Mouse (Mus musculus) cerebellum, adult 2 months (tissue): ENCODE measurements around the gene Mapkbp1. TPM values are rescaled to one million over a fixed set of nuclear protein-coding genes. Genes with fewer than 3 reads are reported as not detected.

ENCODE experiments used
- DNase-seq, 2 experiments: peaks; one replicate each; pipeline ENCODE4 v3.0.0; 2021
- H3K27ac ChIP-seq: fragments of 200-500 bp; 2 replicates; pipeline ENCODE4 v1.5.1; 2012; ENCODE audit warnings: low read length, control low read depth, inconsistent platforms; ENCODE audit not compliant: insufficient read depth
- H3K27me3 ChIP-seq: fragments of 200-500 bp; 2 replicates; pipeline ENCODE4 v1.6.1; 2012; ENCODE audit warnings: inconsistent platforms, mild to moderate bottlenecking, low read length, moderate library complexity; ENCODE audit not compliant: control insufficient read depth, insufficient read depth
- H3K4me1 ChIP-seq: fragments of 200-500 bp; 2 replicates; pipeline ENCODE4 v1.6.1; 2011; ENCODE audit warnings: low read length; ENCODE audit not compliant: control insufficient read depth, insufficient read depth
- H3K4me3 ChIP-seq: fragments of 200-500 bp; replicated peaks from 2 replicates; pipeline ENCODE3; 2011; ENCODE audit warnings: mild to moderate bottlenecking, low read depth, low read length, control low read depth; ENCODE audit not compliant: insufficient read depth
- CTCF ChIP-seq: fragments of 200-500 bp; IDR thresholded peaks from 2 replicates; pipeline ENCODE4 v1.5.1; 2011; ENCODE audit warnings: low read depth, mild to moderate bottlenecking, control low read depth, low read length, moderate library complexity, borderline replicate concordance; ENCODE audit not compliant: insufficient read depth
- POLR2A ChIP-seq: fragments of 200-500 bp; IDR thresholded peaks from 2 replicates; pipeline ENCODE4 v1.6.1; 2011; ENCODE audit warnings: low read length, control low read depth, borderline replicate concordance; ENCODE audit not compliant: insufficient read depth
- WGBS: fragments of 180-500 bp; shearing (Covaris S2); methylation state at CpG from one replicate; pipeline ENCODE4 v1.1.7; 2018; 5-methylcytosine and 5-hydroxymethylcytosine counted together
- polyA plus RNA-seq: library from polyadenylated mRNA; depleted of rRNA; stranded (reverse); fragments of >200 nt; gene quantifications from 2 replicates; pipeline ENCODE4 v1.2.3, GENCODE M21; 2012

The Mapkbp1 gene
- polyA plus RNA-seq, 1 experiment: 37.6 TPM

DNA sequence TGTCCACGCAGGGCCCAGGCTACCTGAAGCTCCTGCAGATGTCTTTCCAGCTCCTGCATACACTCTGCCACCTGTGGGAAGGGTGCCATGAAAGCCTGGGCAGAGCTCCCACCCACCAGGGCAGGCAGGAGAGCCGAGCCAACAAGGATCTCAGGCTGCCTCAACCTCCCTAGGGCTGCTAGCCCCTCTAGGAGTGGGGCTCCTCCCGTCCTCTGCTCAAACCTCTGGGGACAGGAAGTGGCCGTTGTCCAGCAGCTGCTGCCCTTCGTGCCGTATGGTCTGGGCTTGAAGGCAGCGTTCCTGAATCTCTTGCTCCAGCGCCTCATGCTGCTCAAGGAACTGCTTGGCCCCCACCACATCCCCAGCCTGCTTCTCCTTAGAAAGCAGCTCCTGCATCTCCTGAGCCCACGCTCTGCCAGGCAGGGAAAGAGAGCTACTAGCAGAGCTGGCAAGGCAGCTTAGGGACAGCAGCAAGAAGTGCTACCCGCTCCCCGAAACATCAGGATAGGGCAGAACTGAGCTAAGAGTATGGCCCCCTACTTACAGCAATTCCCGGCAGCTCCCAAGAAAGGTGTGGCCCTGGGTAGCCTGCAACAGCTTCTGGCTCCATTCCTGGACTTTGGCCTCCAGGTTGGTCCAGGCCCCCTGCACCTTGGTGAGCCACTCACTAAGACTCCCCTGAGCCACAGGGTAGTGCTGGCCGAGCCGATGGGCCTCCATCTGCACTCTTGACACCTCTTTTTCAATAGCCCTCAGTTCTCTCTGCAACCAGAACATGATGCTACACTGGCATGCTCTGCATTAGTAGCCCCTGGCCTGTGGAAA lies 74.2 kb downstream of the Mapkbp1 start:
- Histone ChIP-seq H3K4me1 (peaks cover 6% of the 10 kb centered on the region), H3K27ac (no peak overlapping the region), H3K27me3 (no peaks in the 10 kb centered on the region), H3K4me3 (no peak overlapping the region)
- 45% methylated on average over 14 of the region's 14 CpGs for WGBS
- DNase-seq: no peak
- TF ChIP-seq CTCF: no peak
- no peak for TF ChIP-seq POLR2A

DNA sequence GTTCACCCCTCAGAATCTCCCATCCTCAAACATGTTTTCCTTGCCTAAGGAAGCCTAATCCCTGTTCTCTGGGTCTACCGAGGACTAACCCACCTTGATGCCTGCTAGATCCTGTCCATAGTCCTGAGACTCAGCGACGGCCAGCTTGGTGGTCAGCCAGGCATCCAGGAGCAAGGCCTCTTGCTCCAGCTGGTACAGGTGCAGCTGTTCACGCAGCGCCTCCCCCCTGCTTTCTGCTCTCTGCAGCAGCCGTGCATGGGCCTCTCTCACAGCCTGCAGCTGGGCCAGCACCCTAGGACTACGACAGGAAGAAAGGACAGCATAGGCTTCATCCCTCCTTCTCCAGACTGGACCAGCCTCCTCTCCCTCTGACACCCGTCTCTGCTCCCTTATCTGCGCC lies 75.7 kb downstream of the Mapkbp1 start:
- no peak overlapping the region for H3K27ac ChIP-seq
- DNase-seq: no peak
- H3K27me3 ChIP-seq: no peaks in the 10 kb centered on the region
- TF ChIP-seq POLR2A (no peak), CTCF (no peak)
- WGBS: 86% methylated on average over 9 of the region's 9 CpGs
- no peak overlapping the region for H3K4me3 ChIP-seq
- peaks cover 6% of the 10 kb centered on the region for H3K4me1 ChIP-seq

DNA sequence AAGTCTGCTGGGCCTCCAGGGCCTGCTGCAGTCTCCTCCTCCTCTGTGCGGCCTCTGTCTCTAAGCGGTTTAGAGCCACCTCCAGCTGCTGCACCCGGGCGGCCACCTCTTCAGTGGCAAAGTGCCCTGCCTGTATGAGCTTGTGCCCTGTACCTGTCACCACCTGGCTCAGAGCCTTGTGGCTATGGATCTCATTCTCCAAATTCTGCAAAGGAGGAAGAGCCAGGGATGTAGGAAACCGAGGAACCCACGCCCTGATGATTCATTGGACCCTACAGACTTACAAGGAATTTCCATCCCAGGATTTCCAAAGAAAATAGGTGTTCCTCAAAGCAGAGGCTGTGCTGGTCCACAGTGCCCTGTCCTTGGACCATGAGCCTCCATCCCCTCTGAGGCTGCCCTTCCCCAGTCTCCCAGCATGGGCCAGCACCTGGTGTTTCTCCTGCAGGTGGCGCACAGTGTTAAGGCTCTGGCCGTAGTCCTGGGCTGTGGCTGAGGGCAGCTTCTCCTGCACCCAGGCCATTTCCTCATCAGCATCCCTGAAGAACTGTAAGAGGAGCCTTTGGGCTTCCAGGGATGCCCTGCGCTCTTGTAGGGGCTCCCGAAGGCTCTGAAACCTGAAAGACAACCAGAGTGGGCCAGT lies 77.3 kb downstream of the Mapkbp1 start:
- no peaks in the 10 kb centered on the region for H3K27me3 ChIP-seq
- H3K4me3 ChIP-seq: no peak overlapping the region
- H3K4me1 ChIP-seq: peaks cover 2% of the 10 kb centered on the region
- H3K27ac ChIP-seq: no peak overlapping the region
- 69% methylated on average over 10 of the region's 10 CpGs for WGBS
- DNase-seq: peak in 1 of 2 experiments; percentile 33
- no peak for TF ChIP-seq POLR2A
- TF ChIP-seq CTCF: peak; percentile 32; the same call in 1 of the 2 replicates

DNA sequence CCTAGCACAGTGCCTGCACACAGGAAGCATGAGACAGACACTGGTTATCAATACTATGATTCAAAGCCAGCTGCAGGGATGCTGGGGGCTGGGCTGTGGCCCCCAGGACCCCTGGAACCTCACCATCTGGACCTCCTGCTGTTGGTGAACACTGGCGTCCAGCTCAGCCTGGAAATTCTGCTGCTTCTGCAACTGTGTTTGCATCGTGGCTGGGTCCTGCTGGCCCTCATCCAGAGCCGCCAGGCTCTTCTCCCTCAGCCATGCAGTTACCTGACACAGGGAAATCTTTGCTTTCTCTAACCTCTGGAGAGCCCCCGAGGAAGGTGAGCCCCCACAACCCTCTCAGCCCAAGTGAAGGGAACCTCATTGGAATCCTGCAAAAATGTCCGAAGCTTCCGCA lies 78.9 kb downstream of the Mapkbp1 start:
- H3K4me3 ChIP-seq: no peak overlapping the region
- no peaks in the 10 kb centered on the region for H3K4me1 ChIP-seq
- no peak for DNase-seq
- no peak overlapping the region for H3K27ac ChIP-seq
- TF ChIP-seq POLR2A: no peak
- TF ChIP-seq CTCF: no peak
- WGBS: 47% methylated on average over 6 of the region's 6 CpGs
- no peaks in the 10 kb centered on the region for H3K27me3 ChIP-seq

DNA sequence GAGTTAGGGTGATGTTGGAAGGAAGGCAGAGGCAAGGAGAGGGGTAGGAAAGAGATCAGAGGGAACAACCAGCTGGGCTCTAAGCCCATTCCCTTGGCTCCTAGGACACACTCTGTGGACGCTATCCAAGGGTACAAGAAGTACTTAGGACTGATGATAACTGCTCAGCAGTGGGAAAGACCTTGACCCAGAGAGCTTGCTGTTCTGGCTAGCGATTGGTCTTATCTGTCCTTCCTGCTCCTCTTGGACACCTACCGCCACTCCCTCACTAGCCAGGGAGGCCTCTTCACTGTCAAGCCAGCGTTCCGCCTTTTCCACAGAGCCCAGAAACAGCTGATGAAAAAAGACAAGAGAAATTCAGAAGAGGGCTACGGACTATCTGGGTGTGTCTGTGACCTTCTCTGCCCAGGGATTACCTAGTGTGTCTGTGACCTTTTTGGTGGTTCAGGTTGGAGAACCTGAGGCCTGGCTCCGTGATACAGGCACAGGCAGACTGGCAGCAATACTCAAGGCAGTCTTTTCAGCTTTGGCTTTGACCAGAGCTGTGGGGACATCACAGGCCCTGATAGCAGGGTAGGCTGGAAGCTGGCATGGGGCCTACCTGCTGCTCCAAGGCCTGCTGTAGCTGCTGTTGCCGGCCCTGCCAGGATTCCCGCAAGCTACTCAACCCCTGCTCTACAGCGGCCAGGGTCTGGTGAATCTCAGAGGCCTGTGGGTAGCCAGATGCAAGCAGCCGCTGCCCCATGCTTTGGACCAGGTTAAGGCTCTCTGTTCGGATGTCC lies 82.5 kb downstream of the Mapkbp1 start:
- TF ChIP-seq POLR2A: no peak
- no peak for TF ChIP-seq CTCF
- H3K27ac ChIP-seq: no peak overlapping the region
- H3K4me3 ChIP-seq: no peak overlapping the region
- 82% methylated on average over 12 of the region's 12 CpGs for WGBS
- no peak for DNase-seq
- no peaks in the 10 kb centered on the region for H3K27me3 ChIP-seq
- no peaks in the 10 kb centered on the region for H3K4me1 ChIP-seq

DNA sequence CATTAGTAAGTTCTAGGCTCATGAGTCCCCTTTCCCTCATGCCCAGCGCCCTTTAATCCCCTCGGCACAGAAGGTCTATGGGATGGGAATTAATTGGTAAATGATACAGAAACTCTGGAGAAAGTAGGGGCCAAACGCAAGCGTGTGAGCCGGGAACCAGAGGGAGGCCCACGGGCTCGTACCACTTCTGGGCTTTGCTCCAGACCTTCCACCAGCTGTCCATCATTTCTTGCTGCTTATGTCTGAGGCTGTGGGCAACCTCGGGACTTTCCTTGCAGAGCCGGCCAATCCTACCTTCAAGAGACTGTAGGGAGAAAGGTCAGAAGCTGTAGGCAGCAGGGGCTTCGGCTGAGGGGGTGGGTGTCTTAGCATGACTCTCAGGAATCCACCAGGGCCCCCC lies 83.4 kb downstream of the Mapkbp1 start:
- WGBS: 41% methylated on average over 10 of the region's 10 CpGs
- no peak overlapping the region for H3K4me3 ChIP-seq
- H3K27ac ChIP-seq: no peak overlapping the region
- no peak for DNase-seq
- no peaks in the 10 kb centered on the region for H3K4me1 ChIP-seq
- H3K27me3 ChIP-seq: no peaks in the 10 kb centered on the region
- no peak for TF ChIP-seq CTCF
- no peak for TF ChIP-seq POLR2A

DNA sequence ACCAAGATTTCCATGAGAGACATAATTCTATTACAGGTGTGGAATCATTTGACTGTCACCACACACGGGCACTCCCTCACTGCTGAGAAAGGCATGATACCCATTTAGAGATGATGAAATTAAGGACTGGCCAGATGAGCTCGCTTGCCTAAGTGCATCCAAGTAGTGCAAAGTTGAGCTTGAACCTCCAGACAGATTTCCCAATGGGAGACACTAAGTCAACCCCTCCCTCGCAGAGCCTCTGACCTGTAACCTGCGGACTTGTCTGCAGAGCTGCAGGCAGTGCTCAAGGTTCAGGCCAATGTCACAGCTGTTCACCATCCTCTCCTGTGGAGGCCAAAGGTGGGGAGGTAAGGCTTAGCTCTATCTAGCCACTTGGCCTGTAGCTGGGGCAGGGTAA lies 86.3 kb downstream of the Mapkbp1 start:
- TF ChIP-seq POLR2A (no peak), CTCF (no peak)
- WGBS: 90% methylated on average over 4 of the region's 4 CpGs
- H3K4me1 ChIP-seq: 0 out of 2 replicates have a peak, but pooled peaks cover 5% of the 10 kb centered on the region

More for the DNA sequence above, 86.3 kb downstream of the Mapkbp1 start:
- Histone ChIP-seq H3K27me3 (no peaks in the 10 kb centered on the region), H3K27ac (no peak overlapping the region), H3K4me3 (no peak overlapping the region)
- no peak for DNase-seq
